Mouse (Mus musculus) heart, embryonic 11.5 days (tissue): ENCODE data around the gene Prr5l. TPM values are rescaled to one million over a fixed set of nuclear protein-coding genes. Genes with fewer than 3 reads are reported as not detected.

Experiments used
- ATAC-seq: fragments of 200-750 bp; cut with Nextera tagmentation; replicated peaks from 2 replicates; pipeline ENCODE4 v1.8.0; 2017; ENCODE audit warnings: moderate library complexity; ENCODE audit not compliant: insufficient number of reproducible peaks, low FRiP score, low TSS enrichment
- H3K27ac ChIP-seq: fragments of 300-500 bp; sonication (generic); 2 replicates; pipeline ENCODE4 v1.5.1; 2014; ENCODE audit warnings: mild to moderate bottlenecking, low read depth, low read length
- H3K27me3 ChIP-seq: fragments of 300-500 bp; sonication (generic); 2 replicates; pipeline ENCODE4 v1.6.1; 2014; ENCODE audit warnings: mild to moderate bottlenecking, low read length, mixed read lengths; ENCODE audit not compliant: control insufficient read depth, insufficient read depth
- H3K36me3 ChIP-seq: fragments of 300-500 bp; sonication (generic); 2 replicates; pipeline ENCODE4 v1.6.1; 2014; ENCODE audit warnings: mild to moderate bottlenecking, low read length, moderate library complexity, mixed read lengths; ENCODE audit not compliant: control insufficient read depth, insufficient read depth
- H3K4me1 ChIP-seq: fragments of 300-500 bp; sonication (generic); 2 replicates; pipeline ENCODE4 v1.6.1; 2014; ENCODE audit warnings: low read length; ENCODE audit not compliant: control insufficient read depth, insufficient read depth
- H3K4me2 ChIP-seq: fragments of 300-500 bp; sonication (generic); 2 replicates; pipeline ENCODE4 v1.6.1; 2014; ENCODE audit warnings: mild to moderate bottlenecking, moderate library complexity
- H3K4me3 ChIP-seq: fragments of 300-500 bp; sonication (generic); 2 replicates; pipeline ENCODE4 v1.5.1; 2014; ENCODE audit warnings: low read depth, low read length
- H3K9ac ChIP-seq: fragments of 300-500 bp; sonication (generic); 2 replicates; pipeline ENCODE4 v1.6.1; 2014; ENCODE audit warnings: mild to moderate bottlenecking, low read depth, low read length, moderate library complexity
- H3K9me3 ChIP-seq: fragments of 300-500 bp; sonication (generic); replicated peaks from 2 replicates; pipeline ENCODE4 v1.6.1; 2016; ENCODE audit warnings: low read length; ENCODE audit not compliant: control insufficient read depth
- WGBS: fragments of 180-500 bp; shearing (Covaris S2); extraction: QIAGEN DNeasy Blood & Tissue Kit; methylation state at CpG from one replicate; pipeline ENCODE4 v1.1.7; 2014; ENCODE audit not compliant: insufficient replicate concordance; 5-methylcytosine and 5-hydroxymethylcytosine counted together
- polyA plus RNA-seq: library from polyadenylated mRNA; unstranded; fragments of >200 nt; fragmentation: Nextera tagmentation; extraction: Ambion mirVana; gene quantifications from 2 replicates; pipeline ENCODE4 v1.2.1, GENCODE M21; 2014

Gene Prr5l
- polyA plus RNA-seq, 1 experiment from 2014 or later = 9.2 TPM

- H3K4me3 ChIP-seq = no peak overlapping the region
- H3K27ac ChIP-seq = no peak overlapping the region
- no peak overlapping the region for H3K4me2 ChIP-seq
- no peaks in the 10 kb centered on the region for H3K27me3 ChIP-seq
- ATAC-seq = no peak
- whole genome bisulfite sequencing = 53% methylated on average over 7 of the region's 7 CpGs
- H3K36me3 ChIP-seq = no peaks in the 10 kb centered on the region
- H3K9me3 ChIP-seq = no peaks in the 10 kb centered on the region
- H3K9ac ChIP-seq = no peak overlapping the region
- H3K4me1 ChIP-seq = peaks cover 6% of the 10 kb centered on the region
These were observed 8.3 kb upstream of the Prr5l start for GRCm38 (mm10) chr2:101891143-101891542.

- Histone ChIP-seq H3K9me3 (no peaks in the 10 kb centered on the region), H3K4me1 (peaks cover 6% of the 10 kb centered on the region), H3K27ac (no peak overlapping the region), H3K4me2 (no peak overlapping the region), H3K27me3 (no peaks in the 10 kb centered on the region), H3K4me3 (no peak overlapping the region), H3K9ac (no peak overlapping the region), H3K36me3 (no peaks in the 10 kb centered on the region)
- ATAC-seq = no peak
- WGBS = 89% methylated on average over 8 of the region's 8 CpGs
These were observed 6.1 kb upstream of the Prr5l start for GRCm38 (mm10) chr2:101888886-101889285.

GRCm38 (mm10) chr2:101885768-101886438, 3.1 kb upstream of the Prr5l start, which contains the start of gene Commd9:
Gene Commd9, plus strand, starts transcription at chr2:101886247.
- WGBS = 12% methylated on average over 22 of the region's 22 CpGs
- Histone ChIP-seq H3K27ac (no peak within 1 kb of the TSS; the same call in 1 of the 2 replicates), H3K4me2 (peak within 1 kb of the TSS; percentile 83), H3K36me3 (no peaks in the 10 kb centered on the region), H3K4me3 (peak within 1 kb of the TSS; percentile 71), H3K9me3 (no peaks in the 10 kb centered on the region), H3K4me1 (peaks cover 6% of the 10 kb centered on the region), H3K9ac (peak within 1 kb of the TSS; percentile 74), H3K27me3 (no peaks in the 10 kb centered on the region)
- ATAC-seq = peak; percentile 94

- Histone ChIP-seq H3K4me2 (no peak overlapping the region), H3K9me3 (no peaks in the 10 kb centered on the region), H3K9ac (no peak overlapping the region), H3K36me3 (no peaks in the 10 kb centered on the region), H3K4me1 (peaks cover 6% of the 10 kb centered on the region), H3K27ac (no peak overlapping the region), H3K4me3 (no peak overlapping the region), H3K27me3 (no peaks in the 10 kb centered on the region)
- 60% methylated on average over 2 of the region's 2 CpGs for WGBS
- ATAC-seq = no peak
These were observed 1.5 kb upstream of the Prr5l start for GRCm38 (mm10) chr2:101884286-101884685.

GRCm38 (mm10) chr2:101881471-101882162, 1.2 kb downstream of the Prr5l start:
- Histone ChIP-seq H3K9me3 (no peaks in the 10 kb centered on the region), H3K4me1 (peaks cover 5% of the 10 kb centered on the region), H3K4me2 (no peak overlapping the region), H3K9ac (no peak overlapping the region), H3K27me3 (no peaks in the 10 kb centered on the region), H3K4me3 (no peak overlapping the region), H3K36me3 (no peaks in the 10 kb centered on the region), H3K27ac (no peak overlapping the region)
- 75% methylated on average over 9 of the region's 9 CpGs for WGBS
- ATAC-seq = no peak

- Histone ChIP-seq H3K9me3 (no peaks in the 10 kb centered on the region), H3K4me3 (0 out of 2 replicates have a peak overlapping the region, but pooled peaks have one; percentile 19), H3K9ac (no peak overlapping the region), H3K36me3 (no peaks in the 10 kb centered on the region), H3K4me2 (peak overlapping the region; percentile 56), H3K4me1 (no peaks in the 10 kb centered on the region), H3K27me3 (no peaks in the 10 kb centered on the region), H3K27ac (no peak overlapping the region)
- 29% methylated on average over 14 of the region's 14 CpGs for WGBS
- no peak for ATAC-seq
These were observed 11.6 kb downstream of the Prr5l start for GRCm38 (mm10) chr2:101871179-101871578.

GRCm38 (mm10) chr2:101868683-101869082, 14.1 kb downstream of the Prr5l start:
- H3K9me3 ChIP-seq = no peaks in the 10 kb centered on the region
- no peaks in the 10 kb centered on the region for H3K4me1 ChIP-seq
- H3K4me3 ChIP-seq = no peak overlapping the region
- ATAC-seq = no peak
- no peak overlapping the region for H3K27ac ChIP-seq
- H3K36me3 ChIP-seq = no peaks in the 10 kb centered on the region
- no peak overlapping the region for H3K9ac ChIP-seq
- 88% methylated on average over 4 of the region's 4 CpGs for WGBS
- 0 out of 2 replicates have a peak, but pooled peaks cover 4% of the 10 kb centered on the region for H3K27me3 ChIP-seq
- no peak overlapping the region for H3K4me2 ChIP-seq

GRCm38 (mm10) chr2:101862219-101863123, 20.4 kb downstream of the Prr5l start:
- H3K4me1 ChIP-seq = peaks cover 2% of the 10 kb centered on the region; the same call in 1 of the 2 replicates
- H3K27me3 ChIP-seq = 0 out of 2 replicates have a peak, but pooled peaks cover 4% of the 10 kb centered on the region
- H3K4me3 ChIP-seq = no peak overlapping the region
- no peak overlapping the region for H3K9ac ChIP-seq
- WGBS = 56% methylated on average over 15 of the region's 15 CpGs
- no peaks in the 10 kb centered on the region for H3K36me3 ChIP-seq
- no peak overlapping the region for H3K27ac ChIP-seq
- H3K4me2 ChIP-seq = no peak overlapping the region
- no peaks in the 10 kb centered on the region for H3K9me3 ChIP-seq
- no peak for ATAC-seq
